Mouse (Mus musculus) small intestine, adult 2 months (tissue): Measurements from ENCODE around the gene Ccdc191.

Source experiments
- CTCF ChIP-seq: fragments of 200-500 bp; IDR thresholded peaks from 2 replicates; pipeline ENCODE4 v1.5.1; 2012; ENCODE audit warnings: low read depth, mild to moderate bottlenecking, control low read depth, inconsistent platforms, low read length, moderate library complexity, mixed read lengths; ENCODE audit not compliant: insufficient replicate concordance, insufficient read length; ENCODE audit errors: extremely low read depth
- POLR2A ChIP-seq: fragments of 200-500 bp; IDR thresholded peaks from 2 replicates; pipeline ENCODE4 v1.6.1; 2012; ENCODE audit warnings: low read depth, mild to moderate bottlenecking, control low read depth, inconsistent platforms, low read length, moderate library complexity

- TF ChIP-seq CTCF, result no peak
- TF ChIP-seq POLR2A, result no peak
These were observed 62.0 kb downstream of the Ccdc191 start for GRCm38 (mm10) chr16:43951591-43951990.
